Mouse (Mus musculus): ENCODE results near the gene Mgat4e. TPM values are rescaled to one million over a fixed set of nuclear protein-coding genes. Genes with fewer than 3 reads are reported as not detected.
A peak's percentile ranks its signal among the peaks of the same experiment; 100 is the strongest.

The Mgat4e gene
- polyA plus RNA-seq, 1 experiment, result not detected

- H3K4me3 ChIP-seq (ENCODE audit: insufficient read depth, poor library complexity, severe bottlenecking), result no peak overlapping the region
- H3K79me2 ChIP-seq (ENCODE audit: control insufficient read depth, insufficient read depth), result peaks cover 41% of the 10 kb centered on the region
- H3ac ChIP-seq (ENCODE audit: control insufficient read depth, insufficient read length, low read depth), result no peak overlapping the region
- H3K27me3 ChIP-seq (ENCODE audit: control insufficient read depth, insufficient read depth, insufficient read length), result no peaks in the 10 kb centered on the region
- TF ChIP-seq USF1 (IDR thresholded peaks at IDR 0.05; ENCODE audit: low read depth) (no peak), MAX (IDR thresholded peaks at IDR 0.05) (no peak), CTCF (IDR thresholded peaks at IDR 0.05; ENCODE audit: control insufficient read depth, insufficient read depth, insufficient read length) (no peak), MYOD1 (IDR thresholded peaks at IDR 0.05; ENCODE audit: control insufficient read depth, insufficient read length, low read depth) (no peak), FOSL1 (IDR thresholded peaks at IDR 0.05; ENCODE audit: insufficient read depth, low read length, poor library complexity, severe bottlenecking) (no peak), MYOG (IDR thresholded peaks at IDR 0.05; ENCODE audit: control insufficient read depth, extremely low read depth, insufficient read length) (no peak), CEBPB (IDR thresholded peaks at IDR 0.05; ENCODE audit: low read depth) (no peak)
- H3K36me3 ChIP-seq (ENCODE audit: control insufficient read depth, insufficient read depth), result no peaks in the 10 kb centered on the region
- peaks cover 5% of the 10 kb centered on the region for H3K79me3 ChIP-seq (ENCODE audit: low read depth)
Observed at GRCm38 (mm10) chr1:134567511-134567910, 18.0 kb upstream of the Mgat4e start.

GRCm38 (mm10) chr1:134563726-134564125 lies 14.2 kb upstream of the Mgat4e start:
- no peaks in the 10 kb centered on the region for H3K36me3 ChIP-seq (ENCODE audit: control insufficient read depth, insufficient read depth)
- TF ChIP-seq FOSL1 (IDR thresholded peaks at IDR 0.05; ENCODE audit: insufficient read depth, low read length, poor library complexity, severe bottlenecking) (no peak), CTCF (IDR thresholded peaks at IDR 0.05; ENCODE audit: control insufficient read depth, insufficient read depth, insufficient read length) (no peak), CEBPB (IDR thresholded peaks at IDR 0.05; ENCODE audit: low read depth) (no peak), MYOD1 (IDR thresholded peaks at IDR 0.05; ENCODE audit: control insufficient read depth, insufficient read length, low read depth) (no peak)
- H3K4me3 ChIP-seq (ENCODE audit: insufficient read depth, poor library complexity, severe bottlenecking), result no peak overlapping the region

GRCm38 (mm10) chr1:134562457-134562856 lies 13.0 kb upstream of the Mgat4e start:
- Histone ChIP-seq H3K27me3 (ENCODE audit: control insufficient read depth, insufficient read depth, insufficient read length) (no peaks in the 10 kb centered on the region), H3ac (ENCODE audit: control insufficient read depth, insufficient read length, low read depth) (no peak overlapping the region), H3K79me2 (ENCODE audit: control insufficient read depth, insufficient read depth) (peaks cover 51% of the 10 kb centered on the region), H3K36me3 (ENCODE audit: control insufficient read depth, insufficient read depth) (no peaks in the 10 kb centered on the region), H3K4me3 (ENCODE audit: insufficient read depth, poor library complexity, severe bottlenecking) (no peak overlapping the region), H3K79me3 (ENCODE audit: low read depth) (peaks cover 6% of the 10 kb centered on the region)
- TF ChIP-seq CTCF (IDR thresholded peaks at IDR 0.05; ENCODE audit: control insufficient read depth, insufficient read depth, insufficient read length), result no peak
- no peak for TF ChIP-seq MYOD1 (IDR thresholded peaks at IDR 0.05; ENCODE audit: control insufficient read depth, insufficient read length, low read depth)

More at GRCm38 (mm10) chr1:134563726-134564125, 14.2 kb upstream of the Mgat4e start:
- Histone ChIP-seq H3K79me2 (ENCODE audit: control insufficient read depth, insufficient read depth) (peaks cover 53% of the 10 kb centered on the region), H3K27me3 (ENCODE audit: control insufficient read depth, insufficient read depth, insufficient read length) (no peaks in the 10 kb centered on the region), H3K79me3 (ENCODE audit: low read depth) (peaks cover 6% of the 10 kb centered on the region), H3ac (ENCODE audit: control insufficient read depth, insufficient read length, low read depth) (no peak overlapping the region)

GRCm38 (mm10) chr1:134561770-134562143 lies 12.3 kb upstream of the Mgat4e start:
- Histone ChIP-seq H3K79me2 (ENCODE audit: control insufficient read depth, insufficient read depth) (peaks cover 47% of the 10 kb centered on the region), H3K36me3 (ENCODE audit: control insufficient read depth, insufficient read depth) (no peaks in the 10 kb centered on the region), H3K27me3 (ENCODE audit: control insufficient read depth, insufficient read depth, insufficient read length) (no peaks in the 10 kb centered on the region), H3K4me3 (ENCODE audit: insufficient read depth, poor library complexity, severe bottlenecking) (peak overlapping the region; percentile 72), H3ac (ENCODE audit: control insufficient read depth, insufficient read length, low read depth) (no peak overlapping the region), H3K79me3 (ENCODE audit: low read depth) (peaks cover 6% of the 10 kb centered on the region)
- TF ChIP-seq CEBPB (IDR thresholded peaks at IDR 0.05; ENCODE audit: low read depth), result no peak
- no peak for TF ChIP-seq MYOG (IDR thresholded peaks at IDR 0.05; ENCODE audit: control insufficient read depth, extremely low read depth, insufficient read length)

GRCm38 (mm10) chr1:134560801-134561769 lies 11.6 kb upstream of the Mgat4e start:
- H3K27me3 ChIP-seq (ENCODE audit: control insufficient read depth, insufficient read depth, insufficient read length), result no peaks in the 10 kb centered on the region
- TF ChIP-seq FOSL1 (IDR thresholded peaks at IDR 0.05; ENCODE audit: insufficient read depth, low read length, poor library complexity, severe bottlenecking) (no peak), CEBPB (IDR thresholded peaks at IDR 0.05; ENCODE audit: low read depth) (no peak), MYOD1 (IDR thresholded peaks at IDR 0.05; ENCODE audit: control insufficient read depth, insufficient read length, low read depth) (no peak), MAX (IDR thresholded peaks at IDR 0.05) (no peak), USF1 (IDR thresholded peaks at IDR 0.05; ENCODE audit: low read depth) (no peak), CTCF (IDR thresholded peaks at IDR 0.05; ENCODE audit: control insufficient read depth, insufficient read depth, insufficient read length) (no peak), MYOG (IDR thresholded peaks at IDR 0.05; ENCODE audit: control insufficient read depth, extremely low read depth, insufficient read length) (no peak)
- peaks cover 6% of the 10 kb centered on the region for H3K79me3 ChIP-seq (ENCODE audit: low read depth)
- peak overlapping the region; percentile 80 for H3ac ChIP-seq (ENCODE audit: control insufficient read depth, insufficient read length, low read depth)
- peaks cover 40% of the 10 kb centered on the region for H3K79me2 ChIP-seq (ENCODE audit: control insufficient read depth, insufficient read depth)
- peak overlapping the region; percentile 72 for H3K4me3 ChIP-seq (ENCODE audit: insufficient read depth, poor library complexity, severe bottlenecking)
- no peaks in the 10 kb centered on the region for H3K36me3 ChIP-seq (ENCODE audit: control insufficient read depth, insufficient read depth)

- peak overlapping the region; percentile 80 for H3ac ChIP-seq (ENCODE audit: control insufficient read depth, insufficient read length, low read depth)
- no peaks in the 10 kb centered on the region for H3K36me3 ChIP-seq (ENCODE audit: control insufficient read depth, insufficient read depth)
- peaks cover 33% of the 10 kb centered on the region for H3K79me2 ChIP-seq (ENCODE audit: control insufficient read depth, insufficient read depth)
- peaks cover 6% of the 10 kb centered on the region for H3K79me3 ChIP-seq (ENCODE audit: low read depth)
- H3K27me3 ChIP-seq (ENCODE audit: control insufficient read depth, insufficient read depth, insufficient read length), result no peaks in the 10 kb centered on the region
- peak overlapping the region; percentile 72 for H3K4me3 ChIP-seq (ENCODE audit: insufficient read depth, poor library complexity, severe bottlenecking)
- TF ChIP-seq FOSL1 (IDR thresholded peaks at IDR 0.05; ENCODE audit: insufficient read depth, low read length, poor library complexity, severe bottlenecking), result no peak
Observed at GRCm38 (mm10) chr1:134560396-134560795, 10.9 kb upstream of the Mgat4e start.
